Mouse (Mus musculus): ENCODE results near the gene Syt2.

The Syt2 gene

DNA sequence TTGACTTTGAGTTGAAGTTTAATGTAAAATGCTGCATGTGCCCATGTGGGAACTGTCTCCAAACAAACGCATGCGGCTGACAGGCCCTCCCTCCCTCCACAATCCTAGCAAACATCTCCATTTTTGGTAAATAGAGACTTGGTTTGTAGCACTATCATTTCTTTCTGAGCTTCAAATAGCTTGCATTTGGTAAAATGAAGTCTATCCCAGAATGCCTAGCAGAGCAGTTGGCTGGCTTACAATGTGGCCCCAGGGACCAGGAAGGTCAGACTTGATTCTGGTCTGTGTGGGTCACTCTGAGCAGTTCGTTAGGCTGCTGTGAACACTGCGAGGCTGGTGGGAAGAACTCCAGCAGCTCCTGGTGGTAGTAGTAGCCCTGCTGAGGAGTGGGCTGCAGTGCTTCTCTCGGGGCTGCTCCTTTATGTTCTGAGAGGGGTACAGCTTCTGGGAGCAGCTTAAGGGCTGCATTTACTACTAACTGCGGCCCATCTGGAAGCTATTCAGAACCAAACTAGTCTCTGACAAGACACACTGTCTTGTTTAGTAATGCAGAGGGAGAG, 128.3 kb downstream of the Syt2 start:
- DNase-seq (ENCODE audit: low spot score) = no peak

- DNase-seq (ENCODE audit: low spot score) = no peak
Observed at GRCm38 (mm10) chr1:134775631-134776030, 129.2 kb downstream of the Syt2 start.

GRCm38 (mm10) chr1:134777201-134777885, 130.9 kb downstream of the Syt2 start:
- no peak for DNase-seq (ENCODE audit: low spot score)

DNA sequence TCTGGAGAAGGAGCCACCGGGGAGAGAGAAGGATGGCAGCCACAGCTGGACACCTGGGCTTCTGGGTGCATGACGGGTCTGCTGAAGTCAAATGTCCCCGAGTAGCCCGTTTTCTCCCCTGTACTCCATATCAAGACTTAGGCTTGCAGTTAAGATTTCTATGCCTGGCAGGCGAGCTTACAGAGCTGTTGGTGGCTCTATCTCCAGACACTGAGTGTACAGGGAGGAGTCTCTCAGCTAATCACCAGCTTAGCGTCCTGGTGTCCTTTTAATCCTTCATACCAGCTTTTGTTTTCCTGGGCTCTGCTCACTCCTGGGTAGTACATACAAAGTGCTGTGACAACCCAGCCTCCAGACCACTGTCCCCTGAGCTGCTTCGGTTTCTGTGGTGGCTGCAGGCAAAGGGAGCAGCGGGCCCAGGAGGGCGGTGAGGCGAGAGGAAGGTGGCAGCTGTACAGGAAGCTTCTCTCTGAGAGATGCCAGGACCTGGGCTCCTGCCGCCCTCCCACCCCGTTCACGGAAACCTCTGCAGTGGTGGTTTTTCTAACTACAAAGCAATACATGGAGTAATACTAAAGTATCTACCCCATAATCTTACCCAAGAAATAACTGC, 131.6 kb downstream of the Syt2 start:
- no peak for DNase-seq (ENCODE audit: low spot score)

DNA sequence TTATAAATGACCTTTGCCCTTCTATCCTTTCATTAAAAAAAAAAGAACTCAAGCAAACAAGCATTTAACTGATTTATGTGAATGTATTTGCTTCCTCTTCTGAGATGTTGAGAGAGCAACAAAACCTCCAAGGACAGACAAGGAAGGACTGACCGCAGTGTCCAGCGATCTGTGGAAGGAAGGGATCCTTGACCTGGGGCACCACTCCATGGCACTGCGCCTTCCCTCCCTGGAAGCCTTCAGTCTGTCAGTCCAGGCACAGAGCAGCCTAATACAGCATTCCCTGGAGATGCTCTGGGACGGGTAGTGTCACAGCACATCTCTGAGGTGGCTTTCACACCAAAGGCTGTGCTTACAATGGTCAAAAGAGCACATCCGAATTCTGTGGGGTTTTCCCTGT, 136.3 kb downstream of the Syt2 start:
- DNase-seq (ENCODE audit: low spot score) = no peak

DNA sequence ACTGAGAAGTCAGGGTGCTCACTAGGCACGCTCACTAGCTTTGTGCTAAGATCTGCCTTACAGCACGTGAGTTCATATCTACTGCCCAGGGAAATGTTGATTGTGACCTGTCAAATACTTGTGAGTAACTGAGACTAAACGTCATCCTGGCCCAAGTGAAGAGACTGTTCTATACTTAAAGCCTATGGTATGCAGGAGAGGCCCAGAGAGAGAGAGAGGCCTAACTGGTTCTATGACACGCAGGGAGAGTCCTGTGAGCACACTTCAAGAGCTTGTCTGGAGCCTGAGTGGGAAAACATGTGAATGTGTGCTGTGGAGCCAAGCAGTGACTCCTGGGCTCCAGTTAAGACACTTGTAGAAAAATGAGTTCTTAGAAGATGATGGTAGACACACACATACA, 137.5 kb downstream of the Syt2 start:
- DNase-seq (ENCODE audit: low spot score) = no peak

DNA sequence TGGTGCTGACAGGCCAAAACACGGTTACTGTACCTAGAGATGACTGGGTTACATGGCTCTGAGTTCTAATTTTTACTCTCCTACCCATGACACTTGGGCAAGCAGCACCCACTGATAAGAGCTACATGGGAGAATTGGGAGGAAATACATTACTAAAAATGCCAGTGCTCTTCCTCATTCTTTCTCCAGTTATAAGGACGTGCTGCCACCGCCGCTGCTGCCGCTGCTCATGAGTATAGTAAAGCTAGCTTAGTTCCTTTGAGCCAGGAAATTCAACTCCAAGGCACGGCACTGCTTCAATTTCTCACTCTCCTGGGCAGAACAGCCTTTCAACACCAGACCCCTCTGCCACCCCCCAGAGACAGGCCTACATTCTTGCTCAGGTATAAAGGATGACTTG, 138.0 kb downstream of the Syt2 start:
- DNase-seq (ENCODE audit: low spot score) = no peak

DNA sequence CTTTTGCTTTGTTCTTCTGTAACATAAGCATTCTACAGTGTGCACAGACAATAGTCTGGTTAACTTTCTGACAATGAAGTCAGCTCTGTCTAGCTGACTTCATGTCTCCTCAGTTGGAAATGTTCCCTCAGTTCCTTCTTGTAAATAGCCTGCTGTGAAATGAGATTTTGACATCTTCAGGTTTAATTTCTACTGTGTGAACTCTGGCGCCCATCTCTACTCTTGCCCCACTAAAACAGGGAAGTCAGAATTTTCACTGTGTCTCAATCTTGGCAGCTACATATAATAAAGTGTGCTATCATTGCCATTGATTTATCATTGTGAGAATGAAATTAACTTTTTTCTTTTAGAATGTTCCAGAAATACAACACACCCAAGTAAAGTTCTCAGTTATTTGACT, 138.4 kb downstream of the Syt2 start:
- DNase-seq (ENCODE audit: low spot score) = no peak

- DNase-seq (ENCODE audit: low spot score) = no peak
Observed at GRCm38 (mm10) chr1:134788096-134788495, 141.6 kb downstream of the Syt2 start.

- no peak for DNase-seq (ENCODE audit: low spot score)
Observed at GRCm38 (mm10) chr1:134790716-134791439, 144.4 kb downstream of the Syt2 start.

DNA sequence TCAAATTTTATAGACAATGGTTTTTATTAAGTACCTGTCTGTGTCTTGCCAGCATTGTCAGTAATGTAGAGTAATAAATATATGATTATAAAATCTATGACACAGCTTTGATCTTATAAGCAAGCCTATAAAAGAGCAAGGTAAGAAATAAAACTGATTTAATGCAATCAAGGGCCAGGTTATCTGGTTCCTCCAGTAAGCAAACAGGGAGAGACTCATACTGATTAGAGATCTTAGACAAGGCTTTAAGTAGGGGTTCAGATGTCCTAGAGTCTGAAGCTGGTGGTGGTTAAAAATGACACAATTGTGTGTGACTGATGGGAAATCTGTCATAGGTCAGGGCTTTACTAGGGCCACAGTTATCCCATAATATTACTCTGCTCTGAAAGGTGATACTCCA, 145.0 kb downstream of the Syt2 start:
- no peak for DNase-seq (ENCODE audit: low spot score)

GRCm38 (mm10) chr1:134796076-134796475, 149.6 kb downstream of the Syt2 start:
- no peak for DNase-seq (ENCODE audit: low spot score)

DNA sequence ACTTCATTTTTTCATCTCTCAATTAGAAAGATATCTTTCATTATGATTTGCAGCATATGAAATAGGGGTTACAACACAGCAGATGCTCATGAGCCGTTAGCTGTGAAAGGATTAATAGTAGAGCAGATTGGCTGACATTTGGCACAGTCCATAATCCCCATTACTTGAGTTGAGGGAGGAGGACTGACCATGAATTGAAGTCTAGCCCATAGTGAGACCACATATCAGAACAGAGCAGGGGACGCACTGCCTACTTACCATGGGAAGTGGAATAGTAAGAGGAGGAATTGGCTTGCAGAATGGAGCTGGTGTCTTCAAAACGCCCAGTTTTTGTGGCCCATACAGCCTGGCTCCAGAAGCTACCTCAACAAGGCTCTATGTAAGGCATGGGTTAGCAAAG, 150.1 kb downstream of the Syt2 start:
- no peak for DNase-seq (ENCODE audit: low spot score)

DNA sequence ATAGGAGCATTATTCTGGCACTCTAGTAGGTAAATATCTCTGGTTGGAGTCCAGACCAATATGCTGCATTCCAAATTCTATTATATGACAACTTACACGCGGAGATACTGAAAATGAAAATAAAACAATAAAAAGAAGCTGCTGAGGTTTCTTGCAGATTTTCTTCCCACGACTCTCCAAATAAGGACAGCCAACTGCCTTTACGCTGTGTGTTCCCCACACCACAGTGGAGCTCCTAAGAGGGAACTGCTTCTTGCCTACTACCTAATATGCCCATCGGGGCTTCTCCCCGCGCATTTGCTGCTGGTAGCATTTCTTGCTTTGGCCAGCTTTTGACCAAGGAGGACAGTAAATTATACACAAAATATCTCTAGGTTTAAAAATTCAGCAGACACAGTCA, 155.3 kb downstream of the Syt2 start:
- DNase-seq (ENCODE audit: low spot score) = no peak

- peak; percentile 64 for DNase-seq (ENCODE audit: low spot score)
Observed at GRCm38 (mm10) chr1:134803286-134804117, 157.0 kb downstream of the Syt2 start.

DNA sequence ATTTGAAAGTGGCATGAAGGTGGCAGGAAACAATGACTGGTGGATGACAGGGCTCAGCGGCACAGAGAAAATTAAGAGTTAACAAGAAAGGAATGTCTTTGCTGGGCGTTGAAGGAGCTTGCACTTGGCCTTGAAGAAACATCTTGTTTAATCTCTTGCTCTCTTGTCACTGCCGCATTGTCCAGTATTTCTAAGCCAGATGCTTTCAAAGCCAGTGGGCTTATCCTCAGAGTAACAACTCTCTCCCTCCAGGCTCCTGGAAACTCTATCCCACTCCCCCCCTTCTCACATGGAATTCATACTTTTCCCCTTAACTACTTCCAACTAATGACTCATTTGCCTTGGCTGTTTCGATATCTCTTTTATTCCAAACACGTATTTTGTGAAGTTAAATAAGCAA, 157.9 kb downstream of the Syt2 start:
- DNase-seq (ENCODE audit: low spot score) = no peak

DNA sequence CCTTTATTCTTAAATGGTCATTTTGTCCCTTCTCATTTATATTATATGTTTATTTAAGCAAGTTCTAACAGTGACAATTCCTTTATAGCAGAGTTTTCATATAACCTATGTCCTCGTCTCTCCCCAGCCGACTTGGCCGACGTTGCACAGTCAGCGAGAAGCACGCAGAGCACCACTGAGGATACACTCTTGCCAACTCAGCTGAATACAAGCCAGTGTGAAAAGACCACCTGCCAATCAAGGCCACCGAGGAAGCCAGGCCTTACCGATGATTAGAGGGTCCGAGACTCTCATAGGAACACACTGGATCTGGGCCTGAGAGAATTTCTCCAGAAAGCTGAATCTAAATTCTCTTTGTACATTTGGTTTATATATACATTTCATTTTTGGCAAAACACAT, 159.0 kb downstream of the Syt2 start:
- DNase-seq (ENCODE audit: low spot score) = no peak

Measured in ovary, postnatal 36 days (tissue).